Mouse (Mus musculus) right cerebral cortex, postnatal 4 days (tissue): ENCODE results near the gene Mettl8.

ENCODE experiments used
- DNase-seq: peaks from one replicate; pipeline ENCODE4 v3.0.0-alpha.2; 2022

The Mettl8 gene

GRCm38 (mm10) chr2:70924049-70924448 is 131.3 kb downstream of the Mettl8 start:
- no peak for DNase-seq

GRCm38 (mm10) chr2:70922814-70923213 is 132.6 kb downstream of the Mettl8 start:
- no peak for DNase-seq

- DNase-seq, result no peak
These were observed 134.3 kb downstream of the Mettl8 start for GRCm38 (mm10) chr2:70920937-70921596.

- DNase-seq, result no peak
These were observed 135.4 kb downstream of the Mettl8 start for GRCm38 (mm10) chr2:70919913-70920522.

GRCm38 (mm10) chr2:70918516-70918915 is 136.9 kb downstream of the Mettl8 start:
- no peak for DNase-seq
